Mouse (Mus musculus) lung, postnatal 14 days (tissue): Measurements from ENCODE around the gene Arsg.

Experiments used
- DNase-seq: peaks from one replicate; pipeline ENCODE4 v3.0.0; 2021

Arsg gene

DNA sequence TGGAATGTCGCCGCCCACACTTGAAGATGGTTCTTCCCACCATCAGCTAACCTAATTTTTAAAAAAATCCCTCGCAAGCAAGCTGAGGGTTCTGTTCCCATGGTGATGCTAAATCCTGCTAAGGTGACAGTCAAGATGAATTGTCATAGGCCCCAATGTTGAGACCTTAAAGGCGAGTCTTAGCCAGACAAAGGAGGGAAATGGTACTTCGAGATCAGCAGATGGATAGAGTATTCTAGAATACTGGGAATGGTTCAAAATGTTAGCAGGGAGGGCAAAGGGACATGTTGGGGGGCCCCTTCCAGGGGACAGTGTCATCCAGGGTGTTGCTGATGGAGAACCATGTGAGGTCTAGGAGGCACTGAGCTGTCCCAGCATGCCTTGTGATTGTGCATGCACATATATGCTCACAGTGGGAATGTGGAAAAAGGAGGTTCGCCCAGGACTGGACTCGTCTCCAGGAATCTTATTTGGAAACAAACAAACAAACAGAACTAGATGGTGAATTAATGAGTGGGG lies 23.4 kb downstream of the Arsg start:
- DNase-seq, result no peak

DNA sequence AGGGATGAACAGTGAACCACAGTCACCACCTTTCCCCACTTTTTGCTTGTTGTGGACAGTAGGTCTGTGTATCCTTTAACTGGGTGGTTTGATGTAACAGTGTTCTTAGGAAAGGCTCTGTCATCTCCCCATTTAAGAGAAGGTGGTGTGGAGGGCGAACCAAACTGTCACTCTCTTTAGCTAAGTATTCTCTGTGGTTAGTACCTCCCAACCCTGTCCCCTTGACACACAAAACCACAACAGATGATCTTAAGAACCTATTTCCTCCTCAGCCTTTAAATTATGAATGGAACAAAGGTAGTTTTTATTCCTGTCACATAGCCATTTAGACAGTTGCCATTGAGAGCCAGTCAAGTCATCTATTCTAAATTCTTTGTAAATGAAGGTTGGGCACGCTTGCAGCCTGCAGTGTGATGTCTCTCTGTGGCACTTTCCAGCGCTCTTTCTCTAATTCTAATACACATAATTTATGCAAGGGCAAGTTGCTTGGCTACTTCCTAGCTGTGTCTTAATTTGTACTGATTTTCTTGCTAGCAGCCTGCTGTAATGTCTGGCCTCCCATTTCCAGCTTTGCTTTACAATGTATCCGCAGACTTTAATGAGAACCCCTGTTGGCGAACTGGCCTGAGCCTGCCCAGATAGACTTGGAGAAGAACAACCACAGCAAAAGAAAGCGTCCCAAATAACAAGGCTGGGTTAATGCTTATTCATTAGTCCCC lies 24.0 kb downstream of the Arsg start:
- no peak for DNase-seq

DNA sequence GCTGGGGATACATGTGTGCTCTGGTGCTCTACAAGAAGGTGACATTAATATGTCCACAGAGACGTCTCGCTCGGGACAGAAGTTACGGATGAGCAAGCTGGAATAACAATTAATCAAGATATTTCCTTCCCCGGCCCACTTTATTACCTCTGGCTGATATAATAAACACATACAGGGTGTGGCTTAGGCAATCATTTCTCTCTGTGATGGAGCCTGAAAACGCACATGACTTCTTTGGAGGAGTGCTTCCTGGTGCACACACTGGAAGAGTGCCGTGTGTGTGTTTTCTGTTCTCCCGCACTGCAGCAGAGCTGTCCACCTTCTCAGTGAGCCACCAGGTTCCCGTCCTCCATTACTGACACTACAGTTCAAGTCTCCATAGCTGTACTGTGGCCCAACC lies 24.8 kb downstream of the Arsg start:
- DNase-seq, result no peak

DNA sequence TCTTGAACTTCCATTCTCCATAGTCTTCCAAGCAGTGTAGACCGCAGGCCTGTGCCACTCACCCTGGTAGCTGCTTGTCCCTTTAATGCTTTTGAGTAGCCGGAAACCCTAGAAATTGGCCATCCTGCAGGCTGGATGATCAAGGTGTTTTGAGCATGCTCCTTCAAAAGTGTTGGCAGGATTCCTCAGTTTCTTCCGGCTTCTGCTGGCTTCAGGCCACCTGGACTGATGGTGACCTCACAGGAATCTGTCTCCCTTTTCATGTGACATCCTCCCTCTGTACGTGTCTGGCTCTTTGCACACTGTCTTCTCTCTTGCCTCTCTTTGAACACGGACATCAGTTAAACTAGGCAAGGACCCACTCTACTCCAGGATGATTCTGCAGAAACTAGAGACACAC lies 27.0 kb downstream of the Arsg start:
- no peak for DNase-seq

DNA sequence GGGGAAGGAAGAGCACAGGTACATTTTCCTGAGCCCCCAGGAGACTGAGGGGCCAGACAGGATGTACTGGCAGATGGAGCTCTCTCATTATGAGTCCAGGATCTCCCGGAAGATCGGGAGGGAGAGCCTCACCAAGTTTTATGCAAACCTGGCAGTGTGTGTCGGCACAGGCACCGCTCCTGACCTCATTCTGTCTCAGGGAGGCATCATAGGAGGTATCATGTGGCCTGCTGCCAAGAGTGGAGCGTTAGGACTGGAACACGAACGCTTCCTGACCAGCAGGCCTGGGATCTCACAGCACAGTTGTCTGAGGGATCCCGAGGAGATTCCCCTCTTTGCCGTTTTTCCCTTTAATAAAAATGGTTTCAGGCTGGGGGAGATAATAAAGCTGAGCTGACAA lies 31.8 kb downstream of the Arsg start:
- no peak for DNase-seq

DNA sequence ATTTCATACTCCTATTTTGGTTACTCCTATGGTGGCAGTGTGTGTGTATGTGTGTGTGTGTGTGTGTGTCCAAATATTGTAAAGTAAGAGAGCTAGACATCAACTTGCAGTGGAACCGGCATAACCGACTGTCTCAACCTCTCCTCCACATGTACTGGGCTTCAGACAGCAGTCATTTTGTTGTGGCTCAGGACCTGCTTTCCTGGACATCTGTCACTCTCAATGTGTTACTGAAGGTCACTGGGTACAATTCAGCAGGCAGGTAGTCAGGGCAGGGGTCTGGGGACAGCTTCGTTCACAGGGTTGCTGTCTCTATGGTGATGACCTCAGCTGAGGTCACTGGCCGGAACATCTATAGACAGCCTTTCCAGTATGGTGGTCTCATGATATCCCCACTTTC lies 32.6 kb downstream of the Arsg start:
- DNase-seq, result no peak

DNA sequence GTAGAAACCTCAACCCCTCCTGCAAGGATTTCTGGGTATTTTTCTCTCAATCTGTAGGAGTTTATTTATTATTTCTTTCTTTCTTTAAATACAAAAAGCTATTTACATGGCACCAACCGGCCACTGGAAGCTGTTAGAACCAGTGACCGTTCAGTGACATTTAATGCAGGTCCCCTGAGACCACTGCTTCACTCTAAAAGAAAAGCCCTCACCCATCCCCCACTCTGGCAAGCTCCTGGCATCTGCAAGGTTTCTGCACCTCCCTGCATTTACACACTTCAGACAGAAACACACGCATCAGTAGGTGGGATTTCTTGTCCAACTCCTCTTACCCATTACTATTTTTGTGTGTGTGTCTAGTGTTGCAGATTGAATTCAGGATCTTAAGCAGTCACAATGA lies 33.9 kb downstream of the Arsg start:
- no peak for DNase-seq

DNA sequence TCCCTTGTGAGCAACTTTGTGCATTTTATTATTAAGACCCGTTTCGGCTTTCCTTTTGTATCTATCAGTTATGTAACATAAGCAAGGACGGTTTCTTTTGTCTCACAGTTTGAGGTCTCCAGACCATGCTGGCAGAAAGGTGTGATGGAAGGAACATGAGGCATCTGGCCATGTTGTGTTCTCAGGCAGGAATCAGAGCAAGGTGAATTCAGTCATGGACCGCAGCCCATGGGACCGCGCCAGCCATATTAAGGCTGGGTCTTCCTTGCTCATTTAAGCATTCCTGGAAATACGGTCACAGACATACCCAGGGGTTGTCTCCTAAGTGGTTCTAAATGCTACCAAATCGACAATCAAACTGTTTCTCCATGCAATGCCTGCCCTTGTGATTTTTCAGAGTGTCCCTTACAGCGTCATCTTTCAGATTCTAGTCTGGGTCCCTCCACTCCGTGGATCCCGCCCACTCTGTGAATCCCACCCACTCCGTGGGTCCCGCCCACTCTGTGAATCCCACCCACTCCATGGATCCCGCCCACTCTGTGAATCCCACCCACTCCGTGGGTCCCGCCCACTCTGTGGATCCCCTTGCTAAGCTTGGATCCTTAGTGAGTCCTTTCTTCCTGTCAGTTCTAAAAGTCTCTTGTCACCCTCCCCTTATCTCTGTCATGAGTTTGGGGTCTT lies 40.0 kb downstream of the Arsg start:
- no peak for DNase-seq

DNA sequence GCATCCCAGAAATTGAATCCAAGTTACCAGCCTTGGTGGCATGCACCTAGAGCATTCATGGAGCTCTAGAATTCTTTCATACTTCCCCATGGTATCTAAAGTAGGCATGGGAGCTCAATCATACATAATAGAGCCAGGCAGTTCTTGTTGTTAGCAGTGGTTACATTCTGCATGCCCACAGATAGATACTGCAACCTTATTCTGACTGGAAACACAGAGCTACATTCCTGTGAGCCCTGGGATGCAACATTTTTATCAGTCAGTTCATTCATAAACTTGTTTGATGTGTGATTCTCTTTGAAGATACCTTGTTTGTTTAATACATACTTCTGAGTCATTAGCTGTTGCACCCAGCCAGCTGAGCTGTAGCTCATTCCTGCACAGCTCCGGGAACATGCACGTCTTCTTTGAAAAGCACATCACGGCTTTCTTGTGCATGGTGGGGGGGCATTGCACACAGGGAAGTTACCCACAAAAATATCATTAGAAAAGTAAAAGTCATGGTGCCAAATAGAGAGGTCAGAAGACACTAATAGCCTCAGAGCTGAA lies 41.0 kb downstream of the Arsg start:
- no peak for DNase-seq

DNA sequence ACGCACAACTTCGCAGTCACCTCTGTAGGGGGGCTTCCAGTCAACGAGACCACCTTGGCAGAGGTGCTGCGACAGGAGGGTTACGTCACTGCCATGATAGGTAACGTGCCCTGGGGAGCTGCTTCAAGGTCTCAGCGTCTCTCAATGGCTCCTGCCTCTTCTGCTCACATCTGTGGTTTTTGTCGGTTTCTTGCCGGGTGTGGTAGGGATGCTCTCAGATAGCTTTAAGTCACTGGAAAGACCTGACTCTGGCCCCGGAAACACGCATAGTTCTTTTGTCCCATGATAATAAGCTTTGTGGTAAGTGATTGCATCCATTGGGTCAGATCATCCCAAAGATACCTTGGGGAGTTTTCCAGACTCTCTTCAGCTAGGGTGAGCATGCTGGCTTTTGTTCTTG lies 44.2 kb downstream of the Arsg start:
- no peak for DNase-seq

DNA sequence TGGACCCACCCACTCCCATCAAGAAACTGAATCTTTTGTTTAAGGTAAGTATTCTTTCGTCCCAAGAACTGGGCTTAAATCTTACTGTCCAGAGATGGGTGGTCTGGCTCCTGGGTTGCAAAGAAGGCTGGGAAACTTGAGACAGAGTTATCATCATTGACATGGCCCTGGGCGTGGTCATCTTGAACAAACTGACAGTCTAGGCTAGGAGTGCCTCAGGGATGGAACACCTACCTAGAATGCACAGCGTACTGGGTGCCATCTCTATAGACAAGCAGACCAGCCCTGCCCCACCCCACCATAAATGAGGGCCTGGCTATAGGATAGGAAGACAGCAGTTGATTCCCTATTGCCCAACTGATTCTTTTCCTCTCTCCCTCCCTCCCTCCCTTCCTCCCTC lies 44.6 kb downstream of the Arsg start:
- DNase-seq, result no peak

DNA sequence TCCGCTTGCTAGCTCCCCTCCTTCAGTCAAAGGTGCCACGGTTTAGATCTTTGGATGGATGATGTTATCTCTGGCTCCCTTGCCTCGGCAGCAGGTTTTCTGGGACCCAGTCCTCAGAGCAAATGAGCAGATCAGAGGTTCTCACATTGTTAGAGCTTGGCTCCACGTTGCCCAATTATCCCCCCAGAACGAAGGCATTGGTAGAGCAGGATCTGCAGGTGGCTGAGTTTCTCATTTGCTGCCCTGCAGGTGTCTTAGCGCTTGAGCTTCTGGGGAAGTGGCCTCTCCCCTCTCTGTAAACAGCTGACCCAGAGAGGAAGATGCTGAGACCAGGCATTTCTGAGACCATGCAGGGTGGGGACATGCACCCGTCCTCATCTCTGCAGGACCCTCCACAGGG lies 47.8 kb downstream of the Arsg start:
- no peak for DNase-seq

DNA sequence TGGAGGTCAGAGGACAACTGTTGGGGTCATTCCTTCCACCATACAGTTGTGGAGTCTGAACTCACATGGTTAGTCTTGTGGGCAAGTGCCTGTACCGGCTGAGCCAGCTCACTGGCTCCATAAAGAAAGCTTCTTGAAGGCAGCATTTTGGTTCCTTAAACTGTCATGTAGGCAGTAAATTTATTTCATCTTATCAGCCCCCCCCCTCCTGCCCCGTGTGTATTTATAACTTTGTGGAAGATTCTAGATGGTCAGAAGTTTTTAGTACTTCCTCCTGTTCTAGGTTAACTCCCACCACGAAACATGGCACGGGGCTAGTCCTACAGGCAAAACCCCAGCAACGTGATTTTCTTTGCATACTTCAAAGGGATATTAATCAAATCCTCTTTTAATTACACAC lies 51.7 kb downstream of the Arsg start:
- DNase-seq, result no peak

DNA sequence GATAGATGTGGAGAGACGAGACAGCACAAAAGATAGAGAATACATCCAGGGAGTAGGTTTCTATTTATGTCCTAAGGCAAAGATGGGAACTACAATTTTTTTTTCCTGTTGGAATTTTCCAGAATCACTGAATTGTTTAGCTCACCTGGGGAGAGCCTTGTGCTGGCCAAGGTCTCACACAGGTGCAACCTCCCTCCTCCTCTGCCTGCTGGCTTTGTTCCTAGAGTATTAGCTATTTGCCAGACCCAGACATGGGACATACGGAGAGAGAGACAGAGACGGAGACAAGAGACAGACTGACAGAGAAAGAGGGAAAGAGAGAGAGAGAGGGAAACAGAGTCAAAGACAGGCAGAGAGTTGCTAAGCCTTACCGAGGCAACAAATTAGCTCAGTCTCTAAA lies 52.4 kb downstream of the Arsg start:
- DNase-seq, result no peak

DNA sequence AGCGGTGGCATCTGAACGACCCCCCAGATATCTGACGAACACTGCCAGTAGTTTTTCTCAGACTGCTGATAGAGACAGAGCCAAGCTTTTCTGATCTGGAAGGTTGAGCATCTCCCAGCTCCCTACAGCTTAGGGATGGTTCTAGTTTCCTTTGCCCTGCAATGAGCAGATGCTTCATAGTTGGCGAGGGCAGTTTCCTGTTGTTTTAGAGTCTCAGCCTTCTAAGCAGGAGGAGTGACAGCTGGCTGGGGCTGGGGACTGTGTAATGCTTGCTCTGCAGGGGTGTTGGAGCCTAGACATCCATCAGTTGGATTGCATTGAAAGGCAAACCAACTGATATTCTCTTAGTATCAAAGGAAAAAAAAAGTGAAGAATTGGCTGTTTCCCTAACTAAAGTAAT lies 56.9 kb downstream of the Arsg start:
- DNase-seq, result no peak

DNA sequence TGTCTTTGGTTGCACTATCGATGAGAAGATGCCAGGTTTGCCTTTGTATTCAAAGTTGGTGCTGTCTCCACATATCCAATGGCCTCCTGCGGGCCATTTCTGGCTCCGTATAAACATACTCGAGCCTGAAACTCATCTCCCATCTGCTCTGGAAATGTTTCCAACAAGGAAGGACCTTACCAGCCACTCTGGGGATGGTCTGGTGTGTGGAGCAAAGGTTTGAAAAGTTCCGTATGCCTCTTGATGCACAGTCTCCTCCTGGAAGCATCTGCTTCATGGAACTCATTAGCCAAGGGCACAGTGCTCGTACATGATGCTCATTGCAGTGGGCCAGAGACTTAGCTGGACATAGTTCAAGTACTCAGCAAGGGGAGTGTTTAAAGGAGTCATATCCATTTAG lies 62.8 kb downstream of the Arsg start:
- no peak for DNase-seq

DNA sequence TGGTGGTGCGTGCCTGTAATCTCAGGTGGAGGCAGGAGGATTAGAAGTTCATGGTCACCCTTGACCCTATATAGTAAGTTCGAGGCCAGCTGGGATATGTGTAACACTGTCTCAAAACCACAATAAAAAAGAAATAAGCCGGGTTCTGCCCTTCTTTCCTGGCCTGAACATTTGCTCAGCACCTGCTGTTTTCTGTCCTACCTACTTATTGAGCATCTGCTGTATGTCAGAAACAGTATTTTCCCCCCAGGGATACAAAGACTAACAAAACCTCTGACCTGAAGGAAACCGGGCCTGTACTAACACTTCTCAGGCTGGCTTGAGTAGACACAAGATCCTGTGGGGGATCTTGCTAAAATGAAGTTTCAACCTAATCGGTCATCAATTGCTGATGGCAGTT lies 63.8 kb downstream of the Arsg start:
- no peak for DNase-seq

DNA sequence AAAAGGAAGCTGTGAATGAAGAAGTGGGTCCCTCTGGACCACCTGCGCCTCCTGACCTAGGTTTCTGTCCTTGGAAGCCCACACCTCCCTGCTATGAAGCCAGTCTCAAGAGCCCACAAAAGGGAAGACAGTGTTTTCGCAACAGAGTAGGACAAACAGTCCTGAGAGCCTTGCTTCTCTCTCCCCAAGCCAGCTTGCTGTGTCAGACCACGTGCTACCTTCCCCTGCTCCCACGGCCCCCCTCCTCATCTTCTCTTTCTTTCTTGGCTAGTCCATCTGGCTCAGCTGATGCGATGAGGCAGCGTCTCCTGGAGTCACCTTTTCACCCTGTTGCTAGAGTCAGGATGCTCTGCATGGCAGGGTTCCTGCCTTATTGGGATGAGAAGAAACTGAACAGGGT lies 66.1 kb downstream of the Arsg start:
- no peak for DNase-seq

DNA sequence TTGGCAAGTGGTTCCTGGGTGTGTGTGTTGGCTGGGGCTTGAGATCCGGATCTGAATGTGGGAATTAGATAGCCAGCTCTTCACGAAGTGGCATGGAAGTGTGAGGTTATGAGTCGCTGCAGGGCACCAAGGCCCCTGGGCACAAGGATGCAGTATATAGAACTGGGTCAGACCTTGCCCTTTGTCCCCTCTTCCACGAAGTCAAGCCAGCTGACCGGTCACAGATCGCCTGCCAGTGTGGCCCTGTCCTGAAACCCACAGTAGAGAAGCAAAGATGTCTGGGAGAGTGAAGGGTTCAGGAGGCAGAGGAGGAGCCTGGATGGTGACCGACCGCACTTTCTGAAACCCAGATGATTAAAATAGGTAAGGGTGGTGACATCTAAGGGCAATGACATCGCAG lies 70.3 kb downstream of the Arsg start:
- DNase-seq, result no peak

DNA sequence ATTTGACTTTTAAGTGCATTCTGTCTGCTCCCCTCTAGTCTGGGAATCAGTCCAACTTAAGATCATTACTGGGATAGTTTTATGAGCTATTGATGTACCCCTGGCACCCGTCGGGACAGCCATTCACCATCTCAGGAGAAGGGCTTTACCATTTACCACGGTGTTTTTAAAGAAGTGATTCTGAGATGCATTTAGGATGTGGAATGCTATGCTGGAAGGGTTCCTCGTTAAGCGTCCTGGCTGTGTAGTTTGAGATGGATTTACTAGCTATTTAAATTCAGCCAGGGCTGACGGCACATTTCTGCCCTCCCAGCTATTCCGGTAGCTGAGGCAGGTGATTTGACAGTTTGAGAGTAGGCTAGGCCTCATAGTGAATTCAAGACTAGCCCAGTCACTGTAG lies 71.3 kb downstream of the Arsg start:
- DNase-seq, result no peak

DNA sequence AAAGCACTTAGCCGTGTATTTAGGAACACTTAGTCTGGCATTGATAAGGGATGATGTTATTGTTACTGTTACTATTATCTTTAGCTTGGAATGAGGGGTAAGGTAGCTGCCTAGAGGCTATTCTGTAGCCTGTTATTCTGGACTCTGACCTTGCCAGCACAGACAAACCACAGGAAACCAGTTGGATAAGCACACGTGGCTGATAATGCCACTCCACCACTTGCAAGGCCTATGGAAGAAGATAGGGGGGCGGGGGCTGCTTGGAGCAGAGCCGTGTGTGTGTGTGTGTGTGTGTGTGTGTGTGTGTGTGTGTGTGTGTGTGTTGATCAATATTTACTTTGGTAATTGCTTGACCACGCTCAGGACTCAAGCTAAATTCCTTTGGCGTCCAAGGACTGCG lies 72.1 kb downstream of the Arsg start:
- DNase-seq, result no peak

DNA sequence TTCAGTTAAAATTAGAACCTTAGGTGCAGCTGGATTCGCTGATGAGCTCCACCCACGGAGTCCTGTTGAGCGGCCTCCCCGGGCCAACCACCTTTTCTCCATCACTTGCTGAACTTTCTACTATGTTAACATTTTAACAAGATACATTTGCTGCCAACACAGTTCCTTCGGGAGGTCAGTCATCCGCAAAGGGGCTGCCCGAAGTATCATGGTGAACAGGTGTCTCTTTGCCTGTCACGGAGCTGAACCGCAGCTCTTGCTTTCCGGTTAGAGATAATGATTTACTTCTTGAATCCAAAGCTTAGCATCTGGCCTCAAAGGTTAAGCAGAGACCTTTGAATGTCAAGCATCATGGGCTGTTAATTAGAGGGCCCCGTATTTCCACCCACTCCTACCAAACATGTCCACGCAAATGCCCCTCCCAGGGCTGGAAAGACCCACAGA lies 72.5 kb downstream of the Arsg start:
- no peak for DNase-seq

DNA sequence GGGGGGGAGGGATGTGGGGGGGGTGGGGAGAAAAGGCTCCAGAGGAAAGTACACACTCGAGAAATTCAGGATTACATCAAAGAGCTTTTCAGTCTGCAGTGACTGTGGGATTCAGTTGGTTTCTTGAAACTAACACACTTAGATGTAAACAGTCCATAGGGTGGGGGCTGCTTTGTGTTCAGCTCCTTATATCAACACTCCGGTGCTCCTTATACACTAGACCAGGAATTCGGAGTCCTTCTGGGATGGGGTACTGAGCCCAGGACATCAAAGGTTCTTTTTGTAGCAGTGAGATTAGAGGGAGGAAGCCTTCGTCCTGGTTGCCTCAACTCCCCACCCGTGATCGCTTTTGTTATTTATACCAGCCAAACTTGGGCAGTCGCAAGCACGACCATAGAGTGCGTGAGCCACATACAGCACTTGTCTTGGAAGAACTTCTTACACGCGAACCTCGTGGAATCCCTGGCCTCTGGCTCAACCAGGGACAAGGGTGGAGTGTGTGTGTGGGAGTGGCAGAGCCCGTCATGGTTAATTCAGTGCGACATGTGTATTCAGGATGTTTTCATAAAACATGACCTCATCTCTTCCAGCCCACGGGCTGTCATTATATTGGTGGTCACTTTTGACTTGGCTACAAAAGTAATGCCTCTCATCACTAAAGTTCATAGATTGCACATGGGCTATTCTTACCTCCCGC lies 73.3 kb downstream of the Arsg start:
- DNase-seq, result no peak

DNA sequence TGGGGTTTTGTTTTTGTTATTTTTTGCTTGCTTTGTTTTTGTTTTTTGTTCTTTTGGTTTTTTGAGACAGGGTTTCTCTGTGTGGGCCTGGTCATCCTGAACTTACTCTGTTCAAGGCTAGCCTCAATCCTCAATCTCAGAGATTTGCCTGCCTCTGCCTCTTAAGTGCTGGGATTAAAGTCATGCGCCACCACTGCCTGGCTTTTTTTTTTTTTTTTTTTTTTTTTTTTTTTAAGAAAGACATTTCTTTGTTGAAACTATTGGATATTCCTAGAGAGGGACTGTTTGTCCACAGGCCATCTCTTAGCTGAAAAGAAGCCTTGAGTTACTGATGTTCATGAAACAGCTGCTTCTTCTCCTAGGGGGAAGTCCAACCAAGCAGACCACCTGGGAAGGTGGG lies 74.5 kb downstream of the Arsg start:
- DNase-seq, result no peak
